Mouse (Mus musculus): ENCODE measurements around the gene Hexa. TPM values are rescaled to one million over a fixed set of nuclear protein-coding genes. Genes with fewer than 3 reads are reported as not detected.

Gene Hexa
- 179 and 228 TPM in 2 replicates for polyA plus RNA-seq (2015; fragmentation: Nextera tagmentation; extraction: Ambion mirVana)

- Histone ChIP-seq H3K36me3 (ENCODE audit: control insufficient read depth, insufficient read depth, low read length) (no peaks in the 10 kb centered on the region), H3K27me3 (replicated peaks; ENCODE audit: control insufficient read depth, insufficient read depth, low read length) (no peaks in the 10 kb centered on the region), H3K9ac (ENCODE audit: low read depth, low read length) (peak within 1 kb of the TSS; percentile 81), H3K27ac (ENCODE audit: low read length) (peak within 1 kb of the TSS; percentile 40), H3K4me3 (ENCODE audit: low read length) (peak within 1 kb of the TSS; percentile 60), H3K4me2 (ENCODE audit: low read depth, low read length) (peak within 1 kb of the TSS; percentile 87), H3K4me1 (ENCODE audit: control insufficient read depth, insufficient read depth, low read length) (peaks cover 16% of the 10 kb centered on the region), H3K9me3 (ENCODE audit: control insufficient read depth, low read length) (no peaks in the 10 kb centered on the region)
- 1% methylated on average over 55 of the region's 55 CpGs for WGBS
- peak; percentile 83 for ATAC-seq
Measured at GRCm38 (mm10) chr9:59539441-59540137, at the start of gene Hexa, which contains the start of gene Tmem202. Gene Hexa, plus strand, starts transcription at chr9:59539540. Gene Tmem202, minus strand, starts transcription at chr9:59539847.

DNA sequence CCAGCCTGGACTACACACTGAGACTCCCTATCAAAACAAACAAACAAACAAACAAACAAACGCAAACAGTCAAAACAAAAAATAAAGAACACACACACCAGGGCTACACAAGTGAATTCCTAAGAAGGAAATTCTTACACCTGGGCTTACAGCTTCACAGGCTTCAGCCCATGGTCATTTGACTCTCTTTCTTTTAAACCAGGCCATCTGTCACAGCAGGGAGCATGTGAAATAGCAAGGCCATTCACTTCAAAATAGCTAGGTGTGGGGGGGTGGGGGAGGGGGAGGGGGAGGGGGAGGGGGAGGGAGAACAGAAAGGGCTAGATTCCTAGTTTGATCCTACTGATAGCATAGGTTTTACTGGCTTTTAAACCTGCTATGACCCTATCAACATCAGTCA is 31.2 kb upstream of the Hexa start:
- no peak for ATAC-seq
- Histone ChIP-seq H3K9ac (ENCODE audit: low read depth, low read length) (no peak overlapping the region), H3K4me2 (ENCODE audit: low read depth, low read length) (no peak overlapping the region), H3K9me3 (ENCODE audit: control insufficient read depth, low read length) (no peaks in the 10 kb centered on the region), H3K4me1 (ENCODE audit: control insufficient read depth, insufficient read depth, low read length) (no peaks in the 10 kb centered on the region), H3K4me3 (ENCODE audit: low read length) (no peak overlapping the region), H3K36me3 (ENCODE audit: control insufficient read depth, insufficient read depth, low read length) (no peaks in the 10 kb centered on the region), H3K27ac (ENCODE audit: low read length) (no peak overlapping the region), H3K27me3 (replicated peaks; ENCODE audit: control insufficient read depth, insufficient read depth, low read length) (no peaks in the 10 kb centered on the region)
- 39% methylated on average over 1 of the region's 1 CpGs for WGBS

DNA sequence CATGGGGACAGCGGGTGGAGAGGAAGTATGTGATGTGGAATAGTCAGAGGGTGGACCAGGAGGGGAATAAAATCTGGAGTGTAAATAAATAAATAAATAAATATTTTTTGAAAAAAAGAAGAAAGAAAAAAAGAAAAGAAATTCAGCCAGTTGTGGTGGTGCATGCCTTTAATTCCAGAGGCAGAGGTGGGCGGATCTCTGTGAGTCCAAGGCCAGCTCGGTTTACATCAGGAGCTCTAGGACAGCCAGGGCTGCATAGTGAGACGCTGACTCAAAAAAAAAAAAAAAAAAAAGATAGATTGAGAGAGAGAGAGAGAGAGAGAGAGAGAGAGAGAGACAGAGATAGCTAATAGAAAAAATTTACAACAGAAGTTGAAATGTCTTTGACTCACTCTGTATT is 27.0 kb upstream of the Hexa start:
- Histone ChIP-seq H3K36me3 (ENCODE audit: control insufficient read depth, insufficient read depth, low read length) (no peaks in the 10 kb centered on the region), H3K27ac (ENCODE audit: low read length) (no peak overlapping the region), H3K4me1 (ENCODE audit: control insufficient read depth, insufficient read depth, low read length) (no peaks in the 10 kb centered on the region), H3K27me3 (replicated peaks; ENCODE audit: control insufficient read depth, insufficient read depth, low read length) (0 out of 2 replicates have a peak, but pooled peaks cover 3% of the 10 kb centered on the region), H3K4me3 (ENCODE audit: low read length) (no peak overlapping the region), H3K9ac (ENCODE audit: low read depth, low read length) (no peak overlapping the region), H3K4me2 (ENCODE audit: low read depth, low read length) (no peak overlapping the region), H3K9me3 (ENCODE audit: control insufficient read depth, low read length) (no peaks in the 10 kb centered on the region)
- ATAC-seq: no peak
- WGBS: 40% methylated on average over 4 of the region's 4 CpGs

DNA sequence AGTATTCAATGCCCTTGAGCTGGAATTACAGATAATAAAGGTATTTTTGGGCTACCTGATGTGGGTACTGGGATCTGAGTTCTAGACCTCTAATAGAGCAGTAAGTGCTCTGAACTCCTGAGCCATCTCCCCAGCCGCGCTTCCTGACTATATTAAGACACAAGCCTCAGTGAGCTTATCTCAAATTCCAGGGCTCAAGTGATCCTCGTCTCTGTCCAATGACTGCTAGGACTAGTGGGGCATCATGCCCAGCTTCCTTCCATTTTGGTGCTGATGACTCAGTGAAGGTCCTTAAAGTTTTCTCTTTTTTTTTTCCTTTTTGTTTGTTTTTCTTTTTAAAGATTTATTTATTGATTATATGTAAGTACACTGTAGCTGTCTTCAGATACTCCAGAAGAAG is 24.3 kb upstream of the Hexa start:
- Histone ChIP-seq H3K4me1 (ENCODE audit: control insufficient read depth, insufficient read depth, low read length) (no peaks in the 10 kb centered on the region), H3K27me3 (replicated peaks; ENCODE audit: control insufficient read depth, insufficient read depth, low read length) (0 out of 2 replicates have a peak, but pooled peaks cover 3% of the 10 kb centered on the region), H3K4me2 (ENCODE audit: low read depth, low read length) (no peak overlapping the region), H3K9ac (ENCODE audit: low read depth, low read length) (no peak overlapping the region), H3K4me3 (ENCODE audit: low read length) (no peak overlapping the region), H3K36me3 (ENCODE audit: control insufficient read depth, insufficient read depth, low read length) (no peaks in the 10 kb centered on the region), H3K9me3 (ENCODE audit: control insufficient read depth, low read length) (no peaks in the 10 kb centered on the region), H3K27ac (ENCODE audit: low read length) (no peak overlapping the region)
- no peak for ATAC-seq
- WGBS: 51% methylated on average over 3 of the region's 3 CpGs

- Histone ChIP-seq H3K36me3 (ENCODE audit: control insufficient read depth, insufficient read depth, low read length) (no peaks in the 10 kb centered on the region), H3K4me3 (ENCODE audit: low read length) (no peak overlapping the region), H3K27ac (ENCODE audit: low read length) (no peak overlapping the region), H3K4me1 (ENCODE audit: control insufficient read depth, insufficient read depth, low read length) (no peaks in the 10 kb centered on the region), H3K4me2 (ENCODE audit: low read depth, low read length) (no peak overlapping the region), H3K9me3 (ENCODE audit: control insufficient read depth, low read length) (no peaks in the 10 kb centered on the region), H3K9ac (ENCODE audit: low read depth, low read length) (no peak overlapping the region), H3K27me3 (replicated peaks; ENCODE audit: control insufficient read depth, insufficient read depth, low read length) (0 out of 2 replicates have a peak, but pooled peaks cover 3% of the 10 kb centered on the region)
- no peak for ATAC-seq
- WGBS: 55% methylated on average over 7 of the region's 7 CpGs
Measured at GRCm38 (mm10) chr9:59517127-59517526, 22.2 kb upstream of the Hexa start.

DNA sequence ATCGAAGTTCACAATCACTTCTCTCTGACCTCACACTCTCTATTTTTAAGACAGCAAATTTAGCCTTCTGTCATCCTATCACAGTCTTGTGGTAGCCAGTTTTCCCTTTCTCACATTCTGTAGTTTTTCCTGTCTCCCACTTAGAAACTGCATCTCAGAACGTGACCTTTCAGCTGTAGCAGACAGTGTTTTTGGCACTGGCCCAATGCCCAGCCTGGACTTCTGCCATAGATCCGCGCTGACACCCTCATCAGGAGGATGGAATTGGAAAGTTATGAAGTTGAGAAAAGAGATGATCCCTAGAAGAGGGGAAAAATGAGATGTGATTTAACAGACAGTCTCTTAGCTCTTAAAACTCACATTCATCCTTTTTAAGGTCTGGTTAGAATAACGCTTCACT is 20.4 kb upstream of the Hexa start:
- Histone ChIP-seq H3K36me3 (ENCODE audit: control insufficient read depth, insufficient read depth, low read length) (no peaks in the 10 kb centered on the region), H3K4me3 (ENCODE audit: low read length) (no peak overlapping the region), H3K9me3 (ENCODE audit: control insufficient read depth, low read length) (no peaks in the 10 kb centered on the region), H3K27me3 (replicated peaks; ENCODE audit: control insufficient read depth, insufficient read depth, low read length) (no peaks in the 10 kb centered on the region), H3K4me2 (ENCODE audit: low read depth, low read length) (no peak overlapping the region), H3K9ac (ENCODE audit: low read depth, low read length) (no peak overlapping the region), H3K4me1 (ENCODE audit: control insufficient read depth, insufficient read depth, low read length) (no peaks in the 10 kb centered on the region), H3K27ac (ENCODE audit: low read length) (no peak overlapping the region)
- ATAC-seq: no peak
- 59% methylated on average over 5 of the region's 5 CpGs for WGBS

- no peak overlapping the region for H3K27ac ChIP-seq (ENCODE audit: low read length)
- H3K4me2 ChIP-seq (ENCODE audit: low read depth, low read length): no peak overlapping the region
- no peaks in the 10 kb centered on the region for H3K36me3 ChIP-seq (ENCODE audit: control insufficient read depth, insufficient read depth, low read length)
- 79% methylated on average over 2 of the region's 2 CpGs for WGBS
- no peak for ATAC-seq
- H3K4me1 ChIP-seq (ENCODE audit: control insufficient read depth, insufficient read depth, low read length): no peaks in the 10 kb centered on the region
- no peaks in the 10 kb centered on the region for H3K9me3 ChIP-seq (ENCODE audit: control insufficient read depth, low read length)
- H3K4me3 ChIP-seq (ENCODE audit: low read length): no peak overlapping the region
- H3K9ac ChIP-seq (ENCODE audit: low read depth, low read length): no peak overlapping the region
- no peaks in the 10 kb centered on the region for H3K27me3 ChIP-seq (replicated peaks; ENCODE audit: control insufficient read depth, insufficient read depth, low read length)
Measured at GRCm38 (mm10) chr9:59519396-59519795, 19.9 kb upstream of the Hexa start.

DNA sequence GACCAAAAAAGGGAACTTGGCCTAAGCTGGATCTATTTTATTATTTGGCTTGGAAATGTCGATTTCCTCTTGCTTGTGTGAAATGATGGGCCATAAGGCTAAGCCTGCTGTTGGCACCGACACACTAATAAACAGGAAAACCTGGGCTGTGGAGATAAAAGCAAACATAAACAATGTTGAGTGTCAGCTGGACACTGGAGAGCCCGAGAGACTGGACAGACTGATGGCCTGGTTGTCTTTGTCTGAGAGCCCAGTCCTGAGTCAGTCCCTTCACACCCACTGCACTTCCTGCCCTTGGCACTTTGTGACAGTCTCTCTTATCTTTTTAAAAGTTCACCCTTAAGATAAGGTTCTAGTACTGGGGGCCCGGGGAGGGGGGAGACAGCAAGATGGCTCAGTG is 16.4 kb upstream of the Hexa start:
- no peak for ATAC-seq
- Histone ChIP-seq H3K4me1 (ENCODE audit: control insufficient read depth, insufficient read depth, low read length) (no peaks in the 10 kb centered on the region), H3K4me3 (ENCODE audit: low read length) (no peak overlapping the region), H3K9me3 (ENCODE audit: control insufficient read depth, low read length) (no peaks in the 10 kb centered on the region), H3K9ac (ENCODE audit: low read depth, low read length) (no peak overlapping the region), H3K27ac (ENCODE audit: low read length) (no peak overlapping the region), H3K4me2 (ENCODE audit: low read depth, low read length) (no peak overlapping the region), H3K27me3 (replicated peaks; ENCODE audit: control insufficient read depth, insufficient read depth, low read length) (no peaks in the 10 kb centered on the region), H3K36me3 (ENCODE audit: control insufficient read depth, insufficient read depth, low read length) (no peaks in the 10 kb centered on the region)
- WGBS: 49% methylated on average over 4 of the region's 4 CpGs

DNA sequence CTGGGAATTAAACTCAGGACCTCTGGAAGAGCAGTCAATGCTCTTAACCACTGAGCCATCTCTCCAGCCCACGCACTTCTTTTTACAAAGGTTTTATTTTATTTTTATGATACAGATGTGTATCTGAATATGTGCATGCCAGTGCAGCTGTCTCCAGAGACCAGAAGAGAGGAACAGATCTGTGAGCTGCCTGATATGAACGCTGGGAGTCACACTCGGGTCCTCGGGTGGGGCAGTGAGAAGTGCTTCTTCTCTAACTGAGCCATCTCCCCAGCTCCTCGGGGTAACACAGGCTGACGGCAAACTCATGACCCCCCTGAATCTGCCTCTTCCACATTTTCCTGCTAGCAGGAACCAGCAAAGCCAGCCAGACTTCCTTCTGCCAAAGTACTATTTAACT is 12.6 kb upstream of the Hexa start:
- no peaks in the 10 kb centered on the region for H3K27me3 ChIP-seq (replicated peaks; ENCODE audit: control insufficient read depth, insufficient read depth, low read length)
- no peak overlapping the region for H3K4me2 ChIP-seq (ENCODE audit: low read depth, low read length)
- no peak for ATAC-seq
- no peak overlapping the region for H3K27ac ChIP-seq (ENCODE audit: low read length)
- no peaks in the 10 kb centered on the region for H3K9me3 ChIP-seq (ENCODE audit: control insufficient read depth, low read length)
- WGBS: 80% methylated on average over 6 of the region's 6 CpGs
- no peak overlapping the region for H3K4me3 ChIP-seq (ENCODE audit: low read length)
- no peaks in the 10 kb centered on the region for H3K36me3 ChIP-seq (ENCODE audit: control insufficient read depth, insufficient read depth, low read length)
- no peaks in the 10 kb centered on the region for H3K4me1 ChIP-seq (ENCODE audit: control insufficient read depth, insufficient read depth, low read length)
- no peak overlapping the region for H3K9ac ChIP-seq (ENCODE audit: low read depth, low read length)

- no peaks in the 10 kb centered on the region for H3K36me3 ChIP-seq (ENCODE audit: control insufficient read depth, insufficient read depth, low read length)
- H3K27ac ChIP-seq (ENCODE audit: low read length): no peak overlapping the region
- H3K4me2 ChIP-seq (ENCODE audit: low read depth, low read length): no peak overlapping the region
- no peak for ATAC-seq
- no peak overlapping the region for H3K4me3 ChIP-seq (ENCODE audit: low read length)
- H3K4me1 ChIP-seq (ENCODE audit: control insufficient read depth, insufficient read depth, low read length): no peaks in the 10 kb centered on the region
- WGBS: 85% methylated on average over 3 of the region's 3 CpGs
- H3K27me3 ChIP-seq (replicated peaks; ENCODE audit: control insufficient read depth, insufficient read depth, low read length): no peaks in the 10 kb centered on the region
- H3K9me3 ChIP-seq (ENCODE audit: control insufficient read depth, low read length): no peaks in the 10 kb centered on the region
- H3K9ac ChIP-seq (ENCODE audit: low read depth, low read length): no peak overlapping the region
Measured at GRCm38 (mm10) chr9:59527580-59527979, 11.8 kb upstream of the Hexa start.
